ENCODE assay signal across 9 mouse cellular contexts in the genomic region with DNA sequence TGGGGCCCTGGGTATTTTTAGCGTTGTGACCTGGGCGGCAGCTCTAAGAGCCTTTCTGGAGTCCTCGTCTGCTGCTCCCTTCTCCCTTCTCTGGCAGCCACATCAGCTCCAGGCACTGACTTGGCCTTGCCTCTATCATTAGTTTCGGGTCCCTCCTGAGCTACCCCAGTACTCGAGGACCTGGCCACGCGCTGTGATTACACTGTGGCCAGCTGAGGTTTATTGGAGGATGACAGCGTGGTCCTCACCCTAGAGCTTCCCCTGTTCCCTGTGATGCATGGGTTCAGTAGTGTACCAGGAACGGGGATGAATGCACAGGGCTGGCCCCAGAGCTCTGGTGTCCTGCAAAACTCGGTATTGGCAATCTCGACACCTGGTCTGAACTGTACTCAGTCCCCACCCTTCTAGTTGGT. TPM values are rescaled to one million over a fixed set of nuclear protein-coding genes. Genes with fewer than 3 reads are reported as not detected.
A peak's percentile ranks its signal among the peaks of the same experiment; 100 is the strongest.
DNase-seq lines count a peak whose midpoint lies in the region; ATAC-seq and TF ChIP-seq lines count a peak whose summit lies in the region.
"Had no signal": no experiment of that assay in that cellular context is flagged by ENCODE, and none has a peak within 500 bp of the region (broad histone marks: within the 10 kb centered on the region; RNA-seq: fewer than 3 reads in every experiment).

No protein-coding gene starts in this region.

- peak; percentile 32; the same call in 1 of the 2 replicates for ATAC-seq in kidney, embryonic 16.5 days (ENCODE audit: low FRiP score, low TSS enrichment)
- no peak for ATAC-seq in hindbrain, embryonic 16.5 days
- no peak for ATAC-seq in midbrain, embryonic 15.5 days (replicated peaks)

- 7% methylated on average over 11 of the region's 11 CpGs for WGBS in kidney, embryonic 16.5 days
- WGBS in hindbrain, embryonic 16.5 days = 13% methylated on average over 11 of the region's 11 CpGs
- WGBS in midbrain, embryonic 15.5 days = 14% methylated on average over 11 of the region's 11 CpGs

- intact Hi-C loops in left cerebral cortex, postnatal 4 days (cut with DNase I) = no loop called here

- no peak for TF ChIP-seq POLR2A in cortical plate, adult 2 months (IDR thresholded peaks at IDR 0.05; ENCODE audit: extremely low read depth, insufficient read depth, low read length)

- peaks cover 4% of the 10 kb centered on the region for H3K27me3 ChIP-seq in kidney, embryonic 16.5 days (ENCODE audit: insufficient read depth, low read length)
- H3K27me3 ChIP-seq in hindbrain, embryonic 16.5 days (replicated peaks; ENCODE audit: control insufficient read depth, insufficient read depth, low read length) = no peaks in the 10 kb centered on the region
- H3K27me3 ChIP-seq in midbrain, embryonic 15.5 days (replicated peaks) = peaks cover 10% of the 10 kb centered on the region

- H3K4me3 ChIP-seq in kidney, embryonic 16.5 days (ENCODE audit: low read length) = peak overlapping the region; percentile 58
- peak overlapping the region; percentile 56 for H3K4me3 ChIP-seq in cortical plate, adult 2 months (ENCODE audit: insufficient read depth, low read length)
- peak overlapping the region; percentile 87 for H3K4me3 ChIP-seq in hindbrain, embryonic 16.5 days (ENCODE audit: low read length)
- H3K4me3 ChIP-seq in midbrain, embryonic 15.5 days = peak overlapping the region; percentile 61

- peak overlapping the region; percentile 82 for H3K4me2 ChIP-seq in kidney, embryonic 16.5 days (replicated peaks; ENCODE audit: low read depth, low read length)
- H3K4me2 ChIP-seq in hindbrain, embryonic 16.5 days (ENCODE audit: low read length) = peak overlapping the region; percentile 100
- H3K4me2 ChIP-seq in midbrain, embryonic 15.5 days = peak overlapping the region; percentile 99

- H3K9ac ChIP-seq in kidney, embryonic 16.5 days (replicated peaks; ENCODE audit: low read length) = peak overlapping the region; percentile 67
- H3K9ac ChIP-seq in hindbrain, embryonic 16.5 days (ENCODE audit: low read depth, low read length) = peak overlapping the region; percentile 80
- peak overlapping the region; percentile 63 for H3K9ac ChIP-seq in midbrain, embryonic 15.5 days

- no peak for TF ChIP-seq CTCF in cortical plate, adult 2 months (IDR thresholded peaks at IDR 0.05; ENCODE audit: extremely low read depth, insufficient read depth, low read length)

- H3K4me1 ChIP-seq in kidney, embryonic 16.5 days (ENCODE audit: insufficient read depth, low read length) = peaks cover 18% of the 10 kb centered on the region
- peaks cover 3% of the 10 kb centered on the region for H3K4me1 ChIP-seq in cortical plate, adult 2 months (ENCODE audit: control insufficient read depth, insufficient read depth, low read length)
- H3K4me1 ChIP-seq in hindbrain, embryonic 16.5 days (ENCODE audit: control insufficient read depth, insufficient read depth, low read depth, low read length) = peaks cover 12% of the 10 kb centered on the region
- H3K4me1 ChIP-seq in midbrain, embryonic 15.5 days = peaks cover 16% of the 10 kb centered on the region

- H3K27ac ChIP-seq in kidney, embryonic 16.5 days (ENCODE audit: low read length) = no peak overlapping the region
- H3K27ac ChIP-seq in cortical plate, adult 2 months (ENCODE audit: insufficient read depth, low read length) = peak overlapping the region; percentile 98
- peak overlapping the region; percentile 30; the same call in 1 of the 2 replicates for H3K27ac ChIP-seq in hindbrain, embryonic 16.5 days (ENCODE audit: low read depth, low read length)
- H3K27ac ChIP-seq in midbrain, embryonic 15.5 days = no peak overlapping the region

- H3K36me3 ChIP-seq in kidney, embryonic 16.5 days (ENCODE audit: insufficient read depth, low read length) = peaks cover 6% of the 10 kb centered on the region; the same call in 1 of the 2 replicates
- H3K36me3 ChIP-seq in hindbrain, embryonic 16.5 days (ENCODE audit: control insufficient read depth, insufficient read depth, low read length) = no peaks in the 10 kb centered on the region
- H3K36me3 ChIP-seq in midbrain, embryonic 15.5 days (replicated peaks) = no peaks in the 10 kb centered on the region; the same call in 1 of the 2 replicates

- DNase-seq in kidney, adult 9 months = no peak
- no peak for DNase-seq in gastrocnemius, postnatal 4 days (ENCODE audit: low spot score in 2 of 2)
- DNase-seq in testis, postnatal 10 days (ENCODE audit: low spot score) = no peak
- DNase-seq in left cerebral cortex, postnatal 4 days = no peak

- no peaks in the 10 kb centered on the region for H3K9me3 ChIP-seq in kidney, embryonic 16.5 days (ENCODE audit: low read length)
- H3K9me3 ChIP-seq in hindbrain, embryonic 16.5 days (ENCODE audit: control insufficient read depth, low read length) = no peaks in the 10 kb centered on the region
- no peaks in the 10 kb centered on the region for H3K9me3 ChIP-seq in midbrain, embryonic 15.5 days

RNA-seq across cellular contexts. Expression of a gene that starts 1.2 kb away (rescaled TPM):
- 12.6 and 18.2 TPM in 2 replicates for polyA plus RNA-seq in kidney, embryonic 16.5 days (2015; fragmentation: Nextera tagmentation; extraction: Ambion mirVana)
- 250 and 313 TPM in 2 replicates for polyA plus RNA-seq in cortical plate, adult 2 months (2012; rRNA removed)
- polyA plus RNA-seq in hindbrain, embryonic 16.5 days (2015; fragmentation: Nextera tagmentation; extraction: Ambion mirVana) = 23.8 and 27.3 TPM in 2 replicates
- 19.2 and 19.5 TPM in 2 replicates for polyA plus RNA-seq in midbrain, embryonic 15.5 days (2015; fragmentation: Nextera tagmentation; extraction: Ambion mirVana)
- 10 to 100 TPM; 13.5 to 15.7 TPM for total RNA-seq in gastrocnemius, postnatal 4 days (2021)
- total RNA-seq in left cerebral cortex, postnatal 4 days (2021) = 10 to 100 TPM; 32.6 to 33.5 TPM

RNA-seq across cellular contexts. Expression of a gene that starts 10.2 kb away (rescaled TPM):
- 70.7 and 75.8 TPM in 2 replicates for polyA plus RNA-seq in kidney, embryonic 16.5 days (2015; fragmentation: Nextera tagmentation; extraction: Ambion mirVana)
- 71.6 and 73.6 TPM in 2 replicates for polyA plus RNA-seq in cortical plate, adult 2 months (2012; rRNA removed)
- 97.7 and 101 TPM in 2 replicates for polyA plus RNA-seq in hindbrain, embryonic 16.5 days (2015; fragmentation: Nextera tagmentation; extraction: Ambion mirVana)
- 97.7 and 101 TPM in 2 replicates for polyA plus RNA-seq in midbrain, embryonic 15.5 days (2015; fragmentation: Nextera tagmentation; extraction: Ambion mirVana)
- total RNA-seq in gastrocnemius, postnatal 4 days (2021) = 10 to 100 TPM; 66.5 to 66.8 TPM
- 100 to 1,000 TPM; 109 to 113 TPM for total RNA-seq in left cerebral cortex, postnatal 4 days (2021)

RNA-seq across cellular contexts. Expression of a gene that starts 13.6 kb away (rescaled TPM):
- polyA plus RNA-seq in kidney, embryonic 16.5 days (2015; fragmentation: Nextera tagmentation; extraction: Ambion mirVana) = not detected in 2 replicates
- not detected in 2 replicates for polyA plus RNA-seq in cortical plate, adult 2 months (2012; rRNA removed)
- not detected in 2 replicates for polyA plus RNA-seq in hindbrain, embryonic 16.5 days (2015; fragmentation: Nextera tagmentation; extraction: Ambion mirVana)
- polyA plus RNA-seq in midbrain, embryonic 15.5 days (2015; fragmentation: Nextera tagmentation; extraction: Ambion mirVana) = not detected in 2 replicates
- not detected for total RNA-seq in gastrocnemius, postnatal 4 days (2021)
- total RNA-seq in left cerebral cortex, postnatal 4 days (2021) = not detected
- total RNA-seq: left cerebral cortex, adult 18-20 months had no signal

RNA-seq across cellular contexts. Expression of a gene that starts 26.4 kb away (rescaled TPM):
- polyA plus RNA-seq in kidney, embryonic 16.5 days (2015; fragmentation: Nextera tagmentation; extraction: Ambion mirVana) = 8.1 and 14.0 TPM in 2 replicates
- 7.4 and 9.5 TPM in 2 replicates for polyA plus RNA-seq in cortical plate, adult 2 months (2012; rRNA removed)
- polyA plus RNA-seq in hindbrain, embryonic 16.5 days (2015; fragmentation: Nextera tagmentation; extraction: Ambion mirVana) = 4.1 and 12.3 TPM in 2 replicates
- 2.4 and 3.5 TPM in 2 replicates for polyA plus RNA-seq in midbrain, embryonic 15.5 days (2015; fragmentation: Nextera tagmentation; extraction: Ambion mirVana)
- 1 to 10 TPM in 1 of 2 experiments, under 1 TPM in 1; 0.96 to 1.9 TPM for total RNA-seq in gastrocnemius, postnatal 4 days (2021)
- 1 to 10 TPM in 1 of 2 experiments, not detected in 1; 2.9 TPM for total RNA-seq in left cerebral cortex, postnatal 4 days (2021)

RNA-seq across cellular contexts. Expression of a gene that starts 30.4 kb away (rescaled TPM):
- polyA plus RNA-seq in kidney, embryonic 16.5 days (2015; fragmentation: Nextera tagmentation; extraction: Ambion mirVana) = 65.9 and 67.0 TPM in 2 replicates
- 58.1 and 64.5 TPM in 2 replicates for polyA plus RNA-seq in cortical plate, adult 2 months (2012; rRNA removed)
- 89.7 and 95.6 TPM in 2 replicates for polyA plus RNA-seq in hindbrain, embryonic 16.5 days (2015; fragmentation: Nextera tagmentation; extraction: Ambion mirVana)
- polyA plus RNA-seq in midbrain, embryonic 15.5 days (2015; fragmentation: Nextera tagmentation; extraction: Ambion mirVana) = 87.9 and 90.5 TPM in 2 replicates
- total RNA-seq in gastrocnemius, postnatal 4 days (2021) = 10 to 100 TPM; 20.8 to 22.2 TPM
- 10 to 100 TPM; 42.5 to 45.8 TPM for total RNA-seq in left cerebral cortex, postnatal 4 days (2021)

Comparison
In these comparisons a context has a peak if more than half of its experiments do, and no peak if none do; other contexts are left out.
1. H3K27ac ChIP-seq: peak in cortical plate, adult 2 months (single experiment) and hindbrain, embryonic 16.5 days (single experiment); none in kidney, embryonic 16.5 days (single experiment) and midbrain, embryonic 15.5 days (single experiment).
2. Peak in every context shown above with its lines, with median percentiles within 50 percentile points of each other: H3K4me2 ChIP-seq, H3K4me3 ChIP-seq and H3K9ac ChIP-seq.